Mouse (Mus musculus) forebrain, embryonic 10.5 days (tissue): ENCODE measurements at regions not wholly inside any gene's neighbourhood (a gene's known extent, or its start where the extent isn't known, plus 50 kb on each side); places are given as distances from the start of the nearest gene placed in this dataset.

Source experiments
- DNase-seq: peaks from one replicate; pipeline ENCODE4 v3.0.0-alpha.2; 2017; ENCODE audit warnings: low spot score; ENCODE audit errors: extremely low spot score
- H3K27ac ChIP-seq: fragments of 300-500 bp; sonication (generic); 2 replicates; pipeline ENCODE4 v1.5.1; 2016; ENCODE audit warnings: mild to moderate bottlenecking
- H3K27me3 ChIP-seq: fragments of 300-500 bp; sonication (generic); 2 replicates; pipeline ENCODE4 v1.6.1; 2016; ENCODE audit warnings: mild to moderate bottlenecking; ENCODE audit not compliant: poor library complexity, severe bottlenecking
- H3K36me3 ChIP-seq: fragments of 300-500 bp; sonication (generic); replicated peaks from 2 replicates; pipeline ENCODE4 v1.6.1; 2016; ENCODE audit warnings: mild to moderate bottlenecking, moderate library complexity
- H3K4me1 ChIP-seq: fragments of 300-500 bp; sonication (generic); 2 replicates; pipeline ENCODE4 v1.6.1; 2016
- H3K4me3 ChIP-seq: fragments of 300-500 bp; sonication (generic); 2 replicates; pipeline ENCODE4 v1.5.1; 2016; ENCODE audit warnings: mild to moderate bottlenecking, moderate library complexity
- H3K9me3 ChIP-seq: fragments of 300-500 bp; sonication (generic); 2 replicates; pipeline ENCODE4 v1.6.1; 2016; ENCODE audit warnings: mild to moderate bottlenecking, moderate library complexity
- WGBS: fragments of 180-500 bp; shearing (Covaris S2); methylation state at CpG from one replicate; pipeline ENCODE4 v1.1.7; 2016; 5-methylcytosine and 5-hydroxymethylcytosine counted together

- Histone ChIP-seq H3K36me3 (no peaks in the 10 kb centered on the region), H3K4me1 (no peaks in the 10 kb centered on the region), H3K9me3 (no peaks in the 10 kb centered on the region), H3K27ac (no peak overlapping the region), H3K4me3 (no peak overlapping the region), H3K27me3 (no peaks in the 10 kb centered on the region)
- 51% methylated on average over 7 of the region's 7 CpGs for WGBS
- DNase-seq: no peak
Observed at GRCm38 (mm10) chr14:67149961-67150471, 1141.0 kb upstream of the Gulo start.

DNA sequence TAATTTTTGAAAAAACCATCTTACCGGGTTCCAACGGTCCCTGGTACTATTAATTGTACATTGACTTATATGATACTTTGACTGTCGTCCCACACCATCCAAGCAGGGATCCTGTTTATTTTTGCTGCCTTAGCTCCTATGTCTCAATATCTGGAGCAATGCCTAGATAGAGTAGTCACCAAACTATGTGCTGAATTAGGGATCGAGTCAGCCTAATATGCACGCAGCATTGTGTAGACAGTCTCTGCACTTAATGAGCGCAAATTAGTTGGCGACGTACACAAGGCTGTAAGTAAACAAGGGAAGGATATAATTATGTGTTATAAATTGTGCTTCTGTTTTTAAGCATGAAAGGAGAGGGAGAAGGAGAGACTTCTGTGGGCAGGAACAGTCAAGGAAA, 1140.1 kb upstream of the Gulo start:
- DNase-seq: no peak
- no peaks in the 10 kb centered on the region for H3K36me3 ChIP-seq
- no peak overlapping the region for H3K27ac ChIP-seq
- no peak overlapping the region for H3K4me3 ChIP-seq
- no peaks in the 10 kb centered on the region for H3K9me3 ChIP-seq
- H3K4me1 ChIP-seq: peaks cover 3% of the 10 kb centered on the region
- H3K27me3 ChIP-seq: no peaks in the 10 kb centered on the region
- 95% methylated on average over 8 of the region's 8 CpGs for WGBS

DNA sequence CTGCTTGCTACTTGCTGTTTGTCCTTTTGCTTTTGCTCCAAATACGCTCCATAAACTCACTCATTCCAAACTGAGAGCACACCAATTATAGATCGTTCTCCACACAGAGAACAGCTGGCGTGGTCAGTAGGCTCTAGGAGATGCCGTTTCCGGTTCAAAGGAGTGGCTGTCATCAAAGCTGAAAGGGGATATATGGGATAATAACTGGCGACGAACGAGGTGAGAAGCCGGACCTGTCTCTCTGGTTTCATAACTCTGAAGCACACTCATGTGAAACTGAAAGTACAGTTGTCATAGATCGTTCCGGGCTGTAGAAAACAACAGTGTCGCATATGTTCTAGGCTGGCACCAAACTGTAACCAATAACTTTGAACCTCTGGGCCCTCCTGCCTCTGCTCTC, 1137.6 kb upstream of the Gulo start:
- Histone ChIP-seq H3K27me3 (peaks cover 14% of the 10 kb centered on the region), H3K4me1 (peaks cover 23% of the 10 kb centered on the region), H3K9me3 (no peaks in the 10 kb centered on the region), H3K36me3 (no peaks in the 10 kb centered on the region), H3K27ac (no peak overlapping the region), H3K4me3 (no peak overlapping the region)
- no peak for DNase-seq
- 97% methylated on average over 12 of the region's 12 CpGs for WGBS

- H3K27me3 ChIP-seq: peaks cover 20% of the 10 kb centered on the region
- no peak overlapping the region for H3K27ac ChIP-seq
- H3K4me3 ChIP-seq: no peak overlapping the region
- H3K36me3 ChIP-seq: no peaks in the 10 kb centered on the region
- WGBS: 89% methylated on average over 6 of the region's 6 CpGs
- no peak for DNase-seq
- H3K4me1 ChIP-seq: peaks cover 25% of the 10 kb centered on the region
- H3K9me3 ChIP-seq: no peaks in the 10 kb centered on the region
Observed at GRCm38 (mm10) chr14:67145046-67145445, 1136.0 kb upstream of the Gulo start.

GRCm38 (mm10) chr14:67144461-67144985, 1135.5 kb upstream of the Gulo start:
- Histone ChIP-seq H3K9me3 (no peaks in the 10 kb centered on the region), H3K4me1 (peaks cover 25% of the 10 kb centered on the region), H3K36me3 (no peaks in the 10 kb centered on the region), H3K4me3 (no peak overlapping the region), H3K27ac (no peak overlapping the region), H3K27me3 (peaks cover 20% of the 10 kb centered on the region)
- no peak for DNase-seq
- 85% methylated on average over 4 of the region's 4 CpGs for WGBS

DNA sequence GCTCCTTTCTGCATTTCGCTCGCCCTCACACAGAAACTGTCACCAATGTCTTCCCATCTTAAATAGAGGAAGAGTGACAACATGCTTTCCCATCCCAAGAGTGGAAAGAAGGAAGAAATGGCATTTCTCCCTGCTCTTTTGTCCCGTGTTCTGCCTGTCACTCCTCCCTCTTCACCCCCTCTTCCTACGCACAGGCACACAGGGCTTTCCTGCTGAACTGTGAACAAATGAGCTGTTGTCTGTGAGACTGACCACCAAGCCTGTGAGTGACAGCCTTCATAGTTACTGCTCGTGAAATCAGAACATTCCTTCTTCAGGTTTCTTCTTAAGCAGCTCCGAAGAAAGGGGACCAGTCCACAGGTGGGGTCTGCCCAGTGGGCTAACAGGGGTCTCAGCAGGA, 1134.8 kb upstream of the Gulo start:
- H3K4me3 ChIP-seq: no peak overlapping the region
- WGBS: 56% methylated on average over 6 of the region's 6 CpGs

DNA sequence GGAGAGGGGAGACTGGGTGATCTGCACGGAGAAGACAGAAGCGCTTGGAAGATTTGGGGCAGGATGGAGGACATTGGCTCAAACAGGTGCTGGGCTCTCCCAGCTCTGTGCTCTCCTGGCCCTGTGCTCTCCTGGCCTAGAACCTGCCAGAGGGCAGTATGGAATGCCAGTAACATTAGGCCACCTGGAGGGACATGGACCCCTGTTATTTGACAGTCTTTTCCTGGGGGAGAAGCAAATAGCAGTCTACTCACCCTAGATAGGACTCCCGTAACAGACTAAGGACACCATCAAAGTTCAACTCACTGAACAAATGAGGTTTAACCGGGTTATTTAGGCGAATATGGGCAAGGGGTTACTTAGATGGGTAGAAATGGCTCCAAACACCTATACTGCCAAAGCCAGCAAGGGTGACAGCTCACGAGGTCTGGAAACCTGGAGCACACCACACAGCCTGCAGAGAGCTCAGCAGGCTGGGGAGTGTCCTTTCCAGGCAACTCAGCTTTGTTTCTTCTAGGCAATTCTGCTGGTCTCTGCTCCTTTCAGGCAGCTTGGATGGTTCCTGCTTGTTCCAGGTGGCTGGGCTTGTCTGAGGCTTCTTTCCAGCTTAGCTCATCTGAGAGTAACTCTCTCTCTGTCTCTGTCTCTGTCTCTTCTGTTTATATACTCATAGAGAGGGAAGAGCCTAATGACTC, 1133.7 kb upstream of the Gulo start:
- peaks cover 25% of the 10 kb centered on the region for H3K4me1 ChIP-seq
- H3K9me3 ChIP-seq: no peaks in the 10 kb centered on the region
- no peak overlapping the region for H3K27ac ChIP-seq
- no peak for DNase-seq
- 87% methylated on average over 6 of the region's 6 CpGs for WGBS
- peaks cover 20% of the 10 kb centered on the region for H3K27me3 ChIP-seq
- H3K4me3 ChIP-seq: no peak overlapping the region
- no peaks in the 10 kb centered on the region for H3K36me3 ChIP-seq

More for the DNA sequence above, 1134.8 kb upstream of the Gulo start:
- no peak for DNase-seq
- Histone ChIP-seq H3K9me3 (no peaks in the 10 kb centered on the region), H3K27me3 (peaks cover 20% of the 10 kb centered on the region), H3K36me3 (no peaks in the 10 kb centered on the region), H3K27ac (no peak overlapping the region), H3K4me1 (peaks cover 25% of the 10 kb centered on the region)

DNA sequence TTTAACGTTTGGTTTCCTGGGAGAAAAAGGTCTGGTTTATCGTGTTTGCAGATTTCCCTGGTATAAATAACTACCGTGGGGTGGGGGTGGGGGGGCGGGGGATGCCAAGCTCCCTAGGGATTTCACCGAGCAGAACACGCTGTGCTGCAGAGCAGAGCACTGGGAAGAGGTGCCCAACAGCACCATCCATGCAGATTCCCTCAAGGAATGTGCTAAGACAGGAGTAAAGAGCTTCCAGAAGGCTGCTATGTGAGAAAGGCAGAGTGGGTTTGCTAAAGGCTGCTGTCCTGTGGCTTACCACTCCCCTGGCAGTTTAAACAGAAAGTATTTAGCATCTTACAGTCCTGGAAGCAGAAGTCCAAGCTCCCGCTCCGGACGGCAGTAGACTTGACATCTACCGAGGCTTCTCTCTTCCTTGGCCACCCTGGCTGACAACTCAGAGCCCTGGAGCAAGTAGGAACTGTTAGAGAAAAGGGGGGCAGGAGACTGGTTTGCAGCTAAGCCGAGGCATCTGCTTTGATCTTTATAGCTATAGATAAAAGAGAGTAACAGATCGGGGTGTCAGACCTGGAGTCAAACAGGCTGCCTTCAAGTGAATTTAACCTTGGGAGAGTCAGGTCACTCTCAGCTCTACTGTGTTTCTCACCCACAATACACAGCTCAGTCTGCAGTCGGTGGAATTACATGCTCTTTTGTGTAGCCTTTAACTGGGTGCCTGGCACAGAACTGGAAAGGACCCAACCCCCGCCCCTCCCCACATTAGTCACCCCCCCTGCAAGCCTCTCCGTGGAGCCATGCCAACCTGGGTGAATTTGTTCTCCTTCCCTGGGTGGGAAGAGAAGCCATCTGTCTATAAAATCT, 1132.8 kb upstream of the Gulo start:
- peak overlapping the region; percentile 31; the same call in 1 of the 2 replicates for H3K27ac ChIP-seq
- H3K4me1 ChIP-seq: peaks cover 25% of the 10 kb centered on the region
- peaks cover 20% of the 10 kb centered on the region for H3K27me3 ChIP-seq
- WGBS: 59% methylated on average over 15 of the region's 15 CpGs
- H3K9me3 ChIP-seq: no peaks in the 10 kb centered on the region
- H3K36me3 ChIP-seq: no peaks in the 10 kb centered on the region
- DNase-seq: no peak
- H3K4me3 ChIP-seq: no peak overlapping the region

GRCm38 (mm10) chr14:67141151-67141550, 1132.1 kb upstream of the Gulo start:
- Histone ChIP-seq H3K4me3 (no peak overlapping the region), H3K36me3 (no peaks in the 10 kb centered on the region), H3K4me1 (peaks cover 28% of the 10 kb centered on the region), H3K9me3 (no peaks in the 10 kb centered on the region), H3K27ac (no peak overlapping the region), H3K27me3 (peaks cover 20% of the 10 kb centered on the region)
- DNase-seq: no peak
- 87% methylated on average over 7 of the region's 7 CpGs for WGBS

GRCm38 (mm10) chr14:67139674-67140073, 1130.7 kb upstream of the Gulo start:
- H3K36me3 ChIP-seq: no peaks in the 10 kb centered on the region
- H3K9me3 ChIP-seq: no peaks in the 10 kb centered on the region
- H3K4me3 ChIP-seq: no peak overlapping the region
- peaks cover 20% of the 10 kb centered on the region for H3K27me3 ChIP-seq
- peaks cover 43% of the 10 kb centered on the region for H3K4me1 ChIP-seq
- no peak for DNase-seq
- H3K27ac ChIP-seq: no peak overlapping the region

- peaks cover 20% of the 10 kb centered on the region for H3K27me3 ChIP-seq
- H3K27ac ChIP-seq: no peak overlapping the region
- no peak for DNase-seq
- WGBS: 71% methylated on average over 5 of the region's 5 CpGs
- no peaks in the 10 kb centered on the region for H3K9me3 ChIP-seq
- peaks cover 42% of the 10 kb centered on the region for H3K4me1 ChIP-seq
- H3K4me3 ChIP-seq: no peak overlapping the region
- H3K36me3 ChIP-seq: no peaks in the 10 kb centered on the region
Observed at GRCm38 (mm10) chr14:67139152-67139551, 1130.1 kb upstream of the Gulo start.

DNA sequence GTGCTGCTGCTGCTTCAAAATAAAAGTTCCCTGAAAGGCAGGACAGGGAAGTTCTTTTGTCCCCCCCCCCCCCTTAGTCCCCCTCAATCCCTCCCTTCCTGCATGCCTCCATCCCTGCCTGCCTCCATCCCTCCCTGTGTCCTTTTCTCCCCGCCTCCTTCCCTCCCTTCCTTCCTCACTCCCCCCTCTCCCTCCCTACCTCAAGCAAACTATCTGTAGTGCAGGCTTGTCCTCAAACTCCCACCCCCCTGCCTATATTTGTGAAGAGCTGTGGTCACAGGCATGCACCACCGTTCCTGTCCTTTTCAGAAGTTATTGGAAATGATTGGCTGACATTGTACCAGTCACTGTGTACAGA, 1127.1 kb upstream of the Gulo start:
- WGBS: 35% methylated on average over 2 of the region's 2 CpGs
- Histone ChIP-seq H3K9me3 (no peaks in the 10 kb centered on the region), H3K4me3 (no peak overlapping the region), H3K36me3 (no peaks in the 10 kb centered on the region), H3K27me3 (peaks cover 3% of the 10 kb centered on the region; the same call in 1 of the 2 replicates), H3K27ac (peak overlapping the region; percentile 77), H3K4me1 (peaks cover 29% of the 10 kb centered on the region)
- DNase-seq: no peak
